Mouse (Mus musculus): Measurements from ENCODE around the gene Gm20532. TPM values are rescaled to one million over a fixed set of nuclear protein-coding genes. Genes with fewer than 3 reads are reported as not detected.

The Gm20532 gene
- polyA plus RNA-seq, 1 experiment = not detected

GRCm38 (mm10) chr2:26617928-26618327 lies 31.5 kb downstream of the Gm20532 start:
- Histone ChIP-seq H3K4me1 (replicated peaks; ENCODE audit: control insufficient read depth, insufficient read depth, low read length) (peaks cover under 1% of the 10 kb centered on the region; the same call in 1 of the 2 replicates), H3K4me3 (ENCODE audit: control insufficient read depth, insufficient read depth, low read length) (no peak overlapping the region), H3K27ac (ENCODE audit: control insufficient read depth, insufficient read depth, low read length) (no peak overlapping the region), H3K36me3 (ENCODE audit: control insufficient read depth, insufficient read depth, low read length) (no peaks in the 10 kb centered on the region), H3K27me3 (ENCODE audit: control insufficient read depth, insufficient read depth, low read length) (no peaks in the 10 kb centered on the region)
- DNase-seq = no peak
- TF ChIP-seq CTCF (IDR thresholded peaks at IDR 0.05; ENCODE audit: borderline replicate concordance, control insufficient read depth, extremely low read depth, insufficient read depth, low read length, poor library complexity) = no peak
- WGBS = 87% methylated on average over 7 of the region's 7 CpGs

DNA sequence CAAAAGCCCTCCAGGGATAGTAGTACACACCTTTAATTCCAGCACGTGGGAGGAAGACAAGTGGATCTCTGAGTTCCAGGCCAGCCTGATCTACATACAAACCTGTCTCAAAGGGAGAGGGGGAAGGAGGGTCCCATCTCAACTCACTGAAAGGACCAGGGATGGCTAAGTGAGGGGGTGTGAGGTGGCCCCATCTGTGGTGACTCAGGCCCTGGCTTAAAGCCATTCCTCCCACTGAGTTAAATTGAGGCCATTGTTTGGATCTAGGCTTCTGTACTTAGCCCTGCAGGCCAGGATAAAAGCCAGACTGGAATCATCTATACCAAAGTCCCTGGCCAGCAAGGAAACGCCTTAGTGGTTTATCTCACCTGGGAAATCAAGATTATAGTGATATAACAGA lies 34.8 kb downstream of the Gm20532 start:
- DNase-seq = no peak
- no peak overlapping the region for H3K27ac ChIP-seq (ENCODE audit: control insufficient read depth, insufficient read depth, low read length)
- H3K4me3 ChIP-seq (ENCODE audit: control insufficient read depth, insufficient read depth, low read length) = no peak overlapping the region
- TF ChIP-seq CTCF (IDR thresholded peaks at IDR 0.05; ENCODE audit: borderline replicate concordance, control insufficient read depth, extremely low read depth, insufficient read depth, low read length, poor library complexity) = no peak
- TF ChIP-seq POLR2A (IDR thresholded peaks at IDR 0.05; ENCODE audit: control insufficient read depth, extremely low read depth, insufficient read depth, low read length, poor library complexity) = no peak
- H3K36me3 ChIP-seq (ENCODE audit: control insufficient read depth, insufficient read depth, low read length) = no peaks in the 10 kb centered on the region
- WGBS = 71% methylated on average over 2 of the region's 2 CpGs
- no peaks in the 10 kb centered on the region for H3K27me3 ChIP-seq (ENCODE audit: control insufficient read depth, insufficient read depth, low read length)
- H3K4me1 ChIP-seq (replicated peaks; ENCODE audit: control insufficient read depth, insufficient read depth, low read length) = peaks cover 5% of the 10 kb centered on the region; the same call in 1 of the 2 replicates

DNA sequence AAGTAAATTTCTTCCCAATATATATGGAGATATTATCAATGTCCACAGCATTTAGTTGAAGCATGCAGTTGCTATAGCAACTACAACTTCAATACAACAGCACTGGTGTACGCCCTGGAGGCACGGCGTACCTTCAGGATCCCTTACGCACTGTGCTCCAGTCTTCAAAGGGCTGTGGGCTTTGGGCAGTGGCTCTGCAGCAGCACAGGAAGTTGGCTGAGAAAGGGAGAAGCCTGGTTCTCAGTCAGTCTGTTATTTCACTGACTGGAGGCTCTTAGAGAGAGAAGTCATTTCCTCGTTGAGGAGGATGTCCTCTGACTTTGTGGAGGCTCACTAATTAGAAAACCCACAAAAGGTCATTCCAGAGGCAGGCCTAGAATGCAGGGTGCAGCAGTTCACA lies 36.5 kb downstream of the Gm20532 start:
- H3K27ac ChIP-seq (ENCODE audit: control insufficient read depth, insufficient read depth, low read length) = no peak overlapping the region
- no peak overlapping the region for H3K4me3 ChIP-seq (ENCODE audit: control insufficient read depth, insufficient read depth, low read length)
- DNase-seq = no peak
- TF ChIP-seq CTCF (IDR thresholded peaks at IDR 0.05; ENCODE audit: borderline replicate concordance, control insufficient read depth, extremely low read depth, insufficient read depth, low read length, poor library complexity) (no peak), POLR2A (IDR thresholded peaks at IDR 0.05; ENCODE audit: control insufficient read depth, extremely low read depth, insufficient read depth, low read length, poor library complexity) (no peak)
- H3K36me3 ChIP-seq (ENCODE audit: control insufficient read depth, insufficient read depth, low read length) = no peaks in the 10 kb centered on the region
- no peaks in the 10 kb centered on the region for H3K27me3 ChIP-seq (ENCODE audit: control insufficient read depth, insufficient read depth, low read length)
- whole genome bisulfite sequencing = 8% methylated on average over 5 of the region's 5 CpGs
- H3K4me1 ChIP-seq (replicated peaks; ENCODE audit: control insufficient read depth, insufficient read depth, low read length) = peaks cover 8% of the 10 kb centered on the region; the same call in 1 of the 2 replicates

GRCm38 (mm10) chr2:26625419-26625818 lies 39.0 kb downstream of the Gm20532 start:
- TF ChIP-seq POLR2A (IDR thresholded peaks at IDR 0.05; ENCODE audit: control insufficient read depth, extremely low read depth, insufficient read depth, low read length, poor library complexity) = no peak
- no peak for TF ChIP-seq CTCF (IDR thresholded peaks at IDR 0.05; ENCODE audit: borderline replicate concordance, control insufficient read depth, extremely low read depth, insufficient read depth, low read length, poor library complexity)
- Histone ChIP-seq H3K27me3 (ENCODE audit: control insufficient read depth, insufficient read depth, low read length) (no peaks in the 10 kb centered on the region), H3K27ac (ENCODE audit: control insufficient read depth, insufficient read depth, low read length) (no peak overlapping the region), H3K4me1 (replicated peaks; ENCODE audit: control insufficient read depth, insufficient read depth, low read length) (peaks cover 20% of the 10 kb centered on the region), H3K4me3 (ENCODE audit: control insufficient read depth, insufficient read depth, low read length) (no peak overlapping the region), H3K36me3 (ENCODE audit: control insufficient read depth, insufficient read depth, low read length) (no peaks in the 10 kb centered on the region)
- no peak for DNase-seq
- 21% methylated on average over 3 of the region's 3 CpGs for WGBS

- 68% methylated on average over 3 of the region's 3 CpGs for WGBS
- Histone ChIP-seq H3K27me3 (ENCODE audit: control insufficient read depth, insufficient read depth, low read length) (no peaks in the 10 kb centered on the region), H3K27ac (ENCODE audit: control insufficient read depth, insufficient read depth, low read length) (no peak overlapping the region), H3K4me3 (ENCODE audit: control insufficient read depth, insufficient read depth, low read length) (no peak overlapping the region), H3K4me1 (replicated peaks; ENCODE audit: control insufficient read depth, insufficient read depth, low read length) (peaks cover 20% of the 10 kb centered on the region), H3K36me3 (ENCODE audit: control insufficient read depth, insufficient read depth, low read length) (no peaks in the 10 kb centered on the region)
- no peak for DNase-seq
- TF ChIP-seq CTCF (IDR thresholded peaks at IDR 0.05; ENCODE audit: borderline replicate concordance, control insufficient read depth, extremely low read depth, insufficient read depth, low read length, poor library complexity) (no peak), POLR2A (IDR thresholded peaks at IDR 0.05; ENCODE audit: control insufficient read depth, extremely low read depth, insufficient read depth, low read length, poor library complexity) (no peak)
These were observed 39.6 kb downstream of the Gm20532 start for GRCm38 (mm10) chr2:26626081-26626480.

DNA sequence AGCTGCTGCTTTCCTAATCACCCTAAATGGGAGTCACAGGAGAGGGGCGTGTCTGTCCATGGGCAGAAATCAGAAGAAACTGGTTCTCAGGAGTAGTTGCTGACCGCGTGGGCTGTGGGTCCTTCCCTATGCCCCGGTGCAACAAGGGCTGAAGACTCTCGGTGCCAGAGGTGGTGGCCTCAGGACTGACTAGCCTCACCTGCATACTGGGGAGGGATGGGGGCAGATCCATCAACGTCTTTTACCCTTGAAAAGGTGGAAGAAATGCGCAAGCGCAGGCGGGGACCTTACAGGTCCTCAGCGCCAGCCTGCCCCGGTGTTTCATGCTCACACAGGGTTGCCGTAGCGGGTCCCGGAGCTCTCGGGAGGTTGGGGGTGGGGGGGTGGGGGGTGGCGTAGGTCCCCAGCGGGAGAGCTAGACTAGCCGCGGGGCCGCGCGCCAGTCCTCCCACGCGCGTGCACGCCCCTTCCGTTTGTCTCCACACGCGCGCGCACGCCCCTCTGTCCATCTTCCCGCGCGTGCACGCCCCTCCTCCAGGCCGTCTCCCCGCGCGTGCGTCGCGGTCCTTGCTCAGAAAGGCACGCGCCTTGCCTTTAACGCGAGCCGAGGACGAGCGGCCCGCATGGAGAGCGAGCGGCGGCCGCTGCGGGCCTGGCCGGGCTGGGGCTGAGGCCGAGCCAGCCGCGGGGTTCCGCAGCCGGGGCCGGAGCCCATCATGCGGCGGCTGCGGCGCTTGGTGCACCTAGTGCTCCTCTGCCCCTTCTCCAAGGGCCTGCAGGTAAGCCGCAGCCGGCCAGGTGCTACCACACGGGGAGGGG lies 41.7 kb downstream of the Gm20532 start, which contains the start of gene Fam69b:
Gene Fam69b (plus strand): TSS at position 537 of the 819 bp plus-strand sequence.
- 2% methylated on average over 70 of the region's 70 CpGs for WGBS

More for the DNA sequence above, 41.7 kb downstream of the Gm20532 start, which contains the start of gene Fam69b:
- Histone ChIP-seq H3K4me1 (replicated peaks; ENCODE audit: control insufficient read depth, insufficient read depth, low read length) (peaks cover 18% of the 10 kb centered on the region), H3K4me3 (ENCODE audit: control insufficient read depth, insufficient read depth, low read length) (peak within 1 kb of the TSS; percentile 52), H3K27me3 (ENCODE audit: control insufficient read depth, insufficient read depth, low read length) (no peaks in the 10 kb centered on the region), H3K27ac (ENCODE audit: control insufficient read depth, insufficient read depth, low read length) (no peak within 1 kb of the TSS), H3K36me3 (ENCODE audit: control insufficient read depth, insufficient read depth, low read length) (no peaks in the 10 kb centered on the region)
- TF ChIP-seq POLR2A (IDR thresholded peaks at IDR 0.05; ENCODE audit: control insufficient read depth, extremely low read depth, insufficient read depth, low read length, poor library complexity) (no peak), CTCF (IDR thresholded peaks at IDR 0.05; ENCODE audit: borderline replicate concordance, control insufficient read depth, extremely low read depth, insufficient read depth, low read length, poor library complexity) (no peak)
- DNase-seq = peak; percentile 76

Measured in thymus, adult 2 months (tissue).